Mouse (Mus musculus): Measurements from ENCODE around the gene Zbtb20. TPM values are rescaled to one million over a fixed set of nuclear protein-coding genes. Genes with fewer than 3 reads are reported as not detected.

Zbtb20 gene
- polyA plus RNA-seq, 1 experiment from 2014 or later = 6.6 TPM

GRCm38 (mm10) chr16:43503636-43504010 lies 627.9 kb downstream of the Zbtb20 start:
- Histone ChIP-seq H3K36me3 (ENCODE audit: control insufficient read depth, insufficient read depth, low read length) (no peaks in the 10 kb centered on the region), H3K9ac (ENCODE audit: low read depth, low read length) (peak overlapping the region; percentile 9; the same call in 1 of the 2 replicates), H3K4me1 (replicated peaks; ENCODE audit: control insufficient read depth, insufficient read depth, low read length) (no peaks in the 10 kb centered on the region), H3K4me3 (ENCODE audit: low read depth, low read length) (peak overlapping the region; percentile 24), H3K27me3 (replicated peaks; ENCODE audit: control insufficient read depth, insufficient read depth, low read length) (no peaks in the 10 kb centered on the region; the same call in 1 of the 2 replicates), H3K9me3 (ENCODE audit: control insufficient read depth, low read length) (no peaks in the 10 kb centered on the region), H3K27ac (ENCODE audit: low read depth, low read length) (no peak overlapping the region), H3K4me2 (peak overlapping the region; percentile 61)
- WGBS = 9% methylated on average over 5 of the region's 5 CpGs
- DNase-seq (ENCODE audit: low spot score) (no peak), ATAC-seq (replicated peaks; ENCODE audit: low FRiP score) (no peak)

- no peak overlapping the region for H3K9ac ChIP-seq (ENCODE audit: low read depth, low read length)
- 8% methylated on average over 3 of the region's 3 CpGs for WGBS
- no peak for DNase-seq (ENCODE audit: low spot score)
- H3K4me2 ChIP-seq = peak overlapping the region; percentile 61; the same call in 1 of the 2 replicates
- H3K4me3 ChIP-seq (ENCODE audit: low read depth, low read length) = no peak overlapping the region; the same call in 1 of the 2 replicates
- no peak for ATAC-seq (replicated peaks; ENCODE audit: low FRiP score)
- no peaks in the 10 kb centered on the region for H3K4me1 ChIP-seq (replicated peaks; ENCODE audit: control insufficient read depth, insufficient read depth, low read length)
- no peaks in the 10 kb centered on the region; the same call in 1 of the 2 replicates for H3K27me3 ChIP-seq (replicated peaks; ENCODE audit: control insufficient read depth, insufficient read depth, low read length)
- H3K27ac ChIP-seq (ENCODE audit: low read depth, low read length) = no peak overlapping the region
- no peaks in the 10 kb centered on the region for H3K9me3 ChIP-seq (ENCODE audit: control insufficient read depth, low read length)
- no peaks in the 10 kb centered on the region for H3K36me3 ChIP-seq (ENCODE audit: control insufficient read depth, insufficient read depth, low read length)
Observed at GRCm38 (mm10) chr16:43504151-43504550, 628.5 kb downstream of the Zbtb20 start.

- Histone ChIP-seq H3K9me3 (ENCODE audit: control insufficient read depth, low read length) (no peaks in the 10 kb centered on the region), H3K4me2 (no peak overlapping the region), H3K36me3 (ENCODE audit: control insufficient read depth, insufficient read depth, low read length) (no peaks in the 10 kb centered on the region), H3K9ac (ENCODE audit: low read depth, low read length) (no peak overlapping the region), H3K27me3 (replicated peaks; ENCODE audit: control insufficient read depth, insufficient read depth, low read length) (no peaks in the 10 kb centered on the region; the same call in 1 of the 2 replicates), H3K27ac (ENCODE audit: low read depth, low read length) (no peak overlapping the region), H3K4me1 (replicated peaks; ENCODE audit: control insufficient read depth, insufficient read depth, low read length) (no peaks in the 10 kb centered on the region), H3K4me3 (ENCODE audit: low read depth, low read length) (no peak overlapping the region)
- WGBS = 67% methylated on average over 1 of the region's 1 CpGs
- ATAC-seq (replicated peaks; ENCODE audit: low FRiP score) (no peak), DNase-seq (ENCODE audit: low spot score) (no peak)
Observed at GRCm38 (mm10) chr16:43504556-43504955, 628.9 kb downstream of the Zbtb20 start.

- WGBS = 54% methylated on average over 9 of the region's 9 CpGs
- H3K9ac ChIP-seq (ENCODE audit: low read depth, low read length) = no peak overlapping the region
- no peak for ATAC-seq (replicated peaks; ENCODE audit: low FRiP score)
- H3K4me1 ChIP-seq (replicated peaks; ENCODE audit: control insufficient read depth, insufficient read depth, low read length) = no peaks in the 10 kb centered on the region
- no peak overlapping the region for H3K4me2 ChIP-seq
- DNase-seq (ENCODE audit: low spot score) = no peak
- no peaks in the 10 kb centered on the region; the same call in 1 of the 2 replicates for H3K27me3 ChIP-seq (replicated peaks; ENCODE audit: control insufficient read depth, insufficient read depth, low read length)
- H3K27ac ChIP-seq (ENCODE audit: low read depth, low read length) = no peak overlapping the region
- no peak overlapping the region for H3K4me3 ChIP-seq (ENCODE audit: low read depth, low read length)
- no peaks in the 10 kb centered on the region for H3K36me3 ChIP-seq (ENCODE audit: control insufficient read depth, insufficient read depth, low read length)
- H3K9me3 ChIP-seq (ENCODE audit: control insufficient read depth, low read length) = no peaks in the 10 kb centered on the region
Observed at GRCm38 (mm10) chr16:43505314-43505950, 629.8 kb downstream of the Zbtb20 start.

GRCm38 (mm10) chr16:43506189-43506751 lies 630.6 kb downstream of the Zbtb20 start:
- Histone ChIP-seq H3K4me1 (replicated peaks; ENCODE audit: control insufficient read depth, insufficient read depth, low read length) (no peaks in the 10 kb centered on the region), H3K27ac (ENCODE audit: low read depth, low read length) (no peak overlapping the region), H3K9me3 (ENCODE audit: control insufficient read depth, low read length) (no peaks in the 10 kb centered on the region), H3K9ac (ENCODE audit: low read depth, low read length) (no peak overlapping the region), H3K4me2 (no peak overlapping the region), H3K36me3 (ENCODE audit: control insufficient read depth, insufficient read depth, low read length) (no peaks in the 10 kb centered on the region), H3K4me3 (ENCODE audit: low read depth, low read length) (no peak overlapping the region), H3K27me3 (replicated peaks; ENCODE audit: control insufficient read depth, insufficient read depth, low read length) (no peaks in the 10 kb centered on the region; the same call in 1 of the 2 replicates)
- no peak for DNase-seq (ENCODE audit: low spot score)
- no peak for ATAC-seq (replicated peaks; ENCODE audit: low FRiP score)
- WGBS = 34% methylated on average over 9 of the region's 9 CpGs

GRCm38 (mm10) chr16:43506771-43507405 lies 631.2 kb downstream of the Zbtb20 start:
- DNase-seq (ENCODE audit: low spot score) (no peak), ATAC-seq (replicated peaks; ENCODE audit: low FRiP score) (no peak)
- Histone ChIP-seq H3K4me3 (ENCODE audit: low read depth, low read length) (no peak overlapping the region), H3K27ac (ENCODE audit: low read depth, low read length) (no peak overlapping the region), H3K4me1 (replicated peaks; ENCODE audit: control insufficient read depth, insufficient read depth, low read length) (no peaks in the 10 kb centered on the region), H3K36me3 (ENCODE audit: control insufficient read depth, insufficient read depth, low read length) (no peaks in the 10 kb centered on the region), H3K9me3 (ENCODE audit: control insufficient read depth, low read length) (no peaks in the 10 kb centered on the region), H3K4me2 (no peak overlapping the region), H3K9ac (ENCODE audit: low read depth, low read length) (no peak overlapping the region), H3K27me3 (replicated peaks; ENCODE audit: control insufficient read depth, insufficient read depth, low read length) (no peaks in the 10 kb centered on the region; the same call in 1 of the 2 replicates)
- WGBS = 41% methylated on average over 10 of the region's 10 CpGs

GRCm38 (mm10) chr16:43508166-43508998 lies 632.7 kb downstream of the Zbtb20 start:
- H3K4me2 ChIP-seq = no peak overlapping the region
- no peak overlapping the region for H3K9ac ChIP-seq (ENCODE audit: low read depth, low read length)
- H3K9me3 ChIP-seq (ENCODE audit: control insufficient read depth, low read length) = no peaks in the 10 kb centered on the region
- no peak for ATAC-seq (replicated peaks; ENCODE audit: low FRiP score)
- no peak overlapping the region for H3K4me3 ChIP-seq (ENCODE audit: low read depth, low read length)
- no peak overlapping the region for H3K27ac ChIP-seq (ENCODE audit: low read depth, low read length)
- no peak for DNase-seq (ENCODE audit: low spot score)
- no peaks in the 10 kb centered on the region; the same call in 1 of the 2 replicates for H3K27me3 ChIP-seq (replicated peaks; ENCODE audit: control insufficient read depth, insufficient read depth, low read length)
- no peaks in the 10 kb centered on the region for H3K4me1 ChIP-seq (replicated peaks; ENCODE audit: control insufficient read depth, insufficient read depth, low read length)
- WGBS = 77% methylated on average over 9 of the region's 9 CpGs
- H3K36me3 ChIP-seq (ENCODE audit: control insufficient read depth, insufficient read depth, low read length) = no peaks in the 10 kb centered on the region

GRCm38 (mm10) chr16:43510516-43510915 lies 634.8 kb downstream of the Zbtb20 start:
- H3K36me3 ChIP-seq (ENCODE audit: control insufficient read depth, insufficient read depth, low read length) = no peaks in the 10 kb centered on the region
- H3K9ac ChIP-seq (ENCODE audit: low read depth, low read length) = no peak overlapping the region
- ATAC-seq (replicated peaks; ENCODE audit: low FRiP score) (no peak), DNase-seq (ENCODE audit: low spot score) (no peak)
- H3K4me1 ChIP-seq (replicated peaks; ENCODE audit: control insufficient read depth, insufficient read depth, low read length) = no peaks in the 10 kb centered on the region
- no peak overlapping the region for H3K4me2 ChIP-seq
- no peak overlapping the region for H3K4me3 ChIP-seq (ENCODE audit: low read depth, low read length)
- 68% methylated on average over 5 of the region's 5 CpGs for WGBS
- no peaks in the 10 kb centered on the region for H3K9me3 ChIP-seq (ENCODE audit: control insufficient read depth, low read length)
- no peak overlapping the region for H3K27ac ChIP-seq (ENCODE audit: low read depth, low read length)
- H3K27me3 ChIP-seq (replicated peaks; ENCODE audit: control insufficient read depth, insufficient read depth, low read length) = no peaks in the 10 kb centered on the region

Measured in liver, embryonic 11.5 days (tissue).